Mouse (Mus musculus) forebrain, embryonic 11.5 days (tissue): Measurements from ENCODE around the gene Hmox1. TPM values are rescaled to one million over a fixed set of nuclear protein-coding genes. Genes with fewer than 3 reads are reported as not detected.

Experiments used
- ATAC-seq: fragments of 200-750 bp; cut with Nextera tagmentation; replicated peaks from 2 replicates; pipeline ENCODE4 v1.8.0; 2017; ENCODE audit warnings: moderate TSS enrichment; ENCODE audit not compliant: low FRiP score
- DNase-seq: peaks from one replicate; pipeline ENCODE4 v3.0.0-alpha.2; 2017; ENCODE audit warnings: low spot score
- H3K27ac ChIP-seq: fragments of 300-500 bp; sonication (generic); 2 replicates; pipeline ENCODE4 v1.5.1; 2014; ENCODE audit warnings: low read depth, low read length
- H3K27me3 ChIP-seq: fragments of 300-500 bp; sonication (generic); 2 replicates; pipeline ENCODE4 v1.6.1; 2014; ENCODE audit warnings: mild to moderate bottlenecking, low read length, mixed read lengths; ENCODE audit not compliant: control insufficient read depth, insufficient read depth
- H3K36me3 ChIP-seq: fragments of 300-500 bp; sonication (generic); 2 replicates; pipeline ENCODE4 v1.6.1; 2014; ENCODE audit warnings: mild to moderate bottlenecking, low read length, moderate library complexity, mixed read lengths; ENCODE audit not compliant: control insufficient read depth, insufficient read depth
- H3K4me1 ChIP-seq: fragments of 300-500 bp; sonication (generic); replicated peaks from 2 replicates; pipeline ENCODE4 v1.6.1; 2014; ENCODE audit warnings: low read length, mixed read lengths; ENCODE audit not compliant: control insufficient read depth, insufficient read depth
- H3K4me2 ChIP-seq: fragments of 300-500 bp; sonication (generic); 2 replicates; pipeline ENCODE4 v1.6.1; 2014; ENCODE audit warnings: low read depth, mild to moderate bottlenecking, low read length, moderate library complexity, mixed read lengths; ENCODE audit not compliant: severe bottlenecking
- H3K4me3 ChIP-seq: fragments of 300-500 bp; sonication (generic); 2 replicates; pipeline ENCODE4 v1.5.1; 2014; ENCODE audit warnings: low read depth, low read length
- H3K9ac ChIP-seq: fragments of 300-500 bp; sonication (generic); 2 replicates; pipeline ENCODE4 v1.6.1; 2014; ENCODE audit warnings: low read length
- H3K9me3 ChIP-seq: fragments of 300-500 bp; sonication (generic); 2 replicates; pipeline ENCODE4 v1.6.1; 2016; ENCODE audit warnings: low read length, mixed read lengths; ENCODE audit not compliant: control insufficient read depth
- WGBS: fragments of 180-500 bp; shearing (Covaris S2); extraction: QIAGEN DNeasy Blood & Tissue Kit; methylation state at CpG from one replicate; pipeline ENCODE4 v1.1.7; 2014; 5-methylcytosine and 5-hydroxymethylcytosine counted together
- polyA plus RNA-seq: library from polyadenylated mRNA; unstranded; fragments of >200 nt; fragmentation: Nextera tagmentation; extraction: Ambion mirVana; gene quantifications from 2 replicates; pipeline ENCODE4 v1.2.1, GENCODE M21; 2014

Gene Hmox1
- polyA plus RNA-seq, 1 experiment from 2014 or later: 9.1 TPM

GRCm38 (mm10) chr8:75133399-75133798 lies 40.0 kb downstream of the Hmox1 start:
- no peak overlapping the region for H3K27ac ChIP-seq
- H3K9me3 ChIP-seq: no peaks in the 10 kb centered on the region
- H3K4me3 ChIP-seq: no peak overlapping the region
- no peak overlapping the region for H3K9ac ChIP-seq
- DNase-seq (no peak), ATAC-seq (no peak)
- WGBS: 81% methylated on average over 2 of the region's 2 CpGs
- no peaks in the 10 kb centered on the region for H3K36me3 ChIP-seq
- H3K4me2 ChIP-seq: no peak overlapping the region
- no peaks in the 10 kb centered on the region for H3K4me1 ChIP-seq
- H3K27me3 ChIP-seq: no peaks in the 10 kb centered on the region

- Histone ChIP-seq H3K27ac (no peak overlapping the region), H3K27me3 (no peaks in the 10 kb centered on the region), H3K36me3 (no peaks in the 10 kb centered on the region), H3K9ac (no peak overlapping the region), H3K4me2 (no peak overlapping the region), H3K4me1 (no peaks in the 10 kb centered on the region), H3K4me3 (no peak overlapping the region), H3K9me3 (no peaks in the 10 kb centered on the region)
- DNase-seq: no peak
- 0 out of 2 replicates have a peak, but pooled peaks have one; percentile 16 for ATAC-seq
- WGBS: 47% methylated on average over 2 of the region's 2 CpGs
These were observed 41.4 kb downstream of the Hmox1 start for GRCm38 (mm10) chr8:75134603-75135391.

GRCm38 (mm10) chr8:75135756-75136155 lies 42.3 kb downstream of the Hmox1 start:
- Histone ChIP-seq H3K27me3 (no peaks in the 10 kb centered on the region), H3K27ac (no peak overlapping the region), H3K36me3 (no peaks in the 10 kb centered on the region), H3K4me2 (no peak overlapping the region), H3K9me3 (no peaks in the 10 kb centered on the region), H3K4me3 (no peak overlapping the region), H3K4me1 (no peaks in the 10 kb centered on the region), H3K9ac (no peak overlapping the region)
- ATAC-seq (no peak), DNase-seq (no peak)
- 80% methylated on average over 1 of the region's 1 CpGs for WGBS

GRCm38 (mm10) chr8:75136256-75136655 lies 42.8 kb downstream of the Hmox1 start:
- Histone ChIP-seq H3K4me1 (no peaks in the 10 kb centered on the region), H3K36me3 (no peaks in the 10 kb centered on the region), H3K9me3 (no peaks in the 10 kb centered on the region), H3K27ac (no peak overlapping the region), H3K27me3 (no peaks in the 10 kb centered on the region), H3K9ac (no peak overlapping the region), H3K4me3 (no peak overlapping the region), H3K4me2 (no peak overlapping the region)
- ATAC-seq (no peak), DNase-seq (no peak)
- 88% methylated on average over 2 of the region's 2 CpGs for WGBS

GRCm38 (mm10) chr8:75137536-75137935 lies 44.1 kb downstream of the Hmox1 start:
- H3K4me1 ChIP-seq: no peaks in the 10 kb centered on the region
- no peaks in the 10 kb centered on the region for H3K27me3 ChIP-seq
- ATAC-seq: no peak
- H3K27ac ChIP-seq: no peak overlapping the region
- no peaks in the 10 kb centered on the region for H3K36me3 ChIP-seq
- 68% methylated on average over 3 of the region's 3 CpGs for WGBS
- no peaks in the 10 kb centered on the region for H3K9me3 ChIP-seq
- no peak overlapping the region for H3K4me3 ChIP-seq
- no peak for DNase-seq
- H3K9ac ChIP-seq: no peak overlapping the region
- no peak overlapping the region for H3K4me2 ChIP-seq

Other genes with a start within 250 kb of the Hmox1 start
- not detected in 2 replicates for gene Isx, start 220.4 kb upstream of the Hmox1 start, polyA plus RNA-seq
- gene Hmgxb4, start 100.3 kb upstream of the Hmox1 start, polyA plus RNA-seq: 52.5 and 54.5 TPM in 2 replicates
- 23.1 and 25.3 TPM in 2 replicates for gene Tom1, start 59.9 kb upstream of the Hmox1 start, polyA plus RNA-seq
- 249 and 272 TPM in 2 replicates for gene Mcm5, start 15.9 kb downstream of the Hmox1 start, polyA plus RNA-seq
- not detected in 2 replicates for gene Rasd2, start 120.3 kb downstream of the Hmox1 start, polyA plus RNA-seq